Mouse (Mus musculus) cerebellum, adult 9-10 months (tissue): ENCODE data around the gene Igsf8.

Experiments
- DNase-seq: peaks from one replicate; pipeline ENCODE4 v3.0.0; 2022

Gene Igsf8

GRCm38 (mm10) chr1:172305153-172305552 lies 43.7 kb downstream of the Igsf8 start:
- no peak for DNase-seq

DNA sequence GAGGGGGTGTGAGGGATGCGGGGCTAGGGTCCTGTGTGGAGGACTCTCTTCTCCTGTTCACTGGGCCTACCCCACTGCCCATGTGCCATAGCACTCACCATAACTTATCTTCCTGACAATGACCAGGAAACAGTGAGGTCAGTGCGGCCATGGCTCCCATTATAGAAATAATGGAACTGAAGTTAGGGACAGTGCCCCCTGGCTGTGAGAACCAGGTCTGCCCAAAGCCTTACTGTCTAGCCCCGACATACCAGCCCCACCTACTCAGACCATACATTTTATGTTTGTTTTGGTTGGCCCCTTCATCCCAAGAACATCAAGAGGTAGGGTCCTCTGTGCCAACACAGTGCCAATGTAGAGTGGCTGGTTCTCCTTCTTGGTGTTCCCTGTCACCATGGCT lies 44.2 kb downstream of the Igsf8 start:
- DNase-seq = peak; percentile 23

- DNase-seq = no peak
Observed at GRCm38 (mm10) chr1:172306196-172306595, 44.8 kb downstream of the Igsf8 start.

GRCm38 (mm10) chr1:172306885-172307284 lies 45.4 kb downstream of the Igsf8 start:
- peak; percentile 62 for DNase-seq

DNA sequence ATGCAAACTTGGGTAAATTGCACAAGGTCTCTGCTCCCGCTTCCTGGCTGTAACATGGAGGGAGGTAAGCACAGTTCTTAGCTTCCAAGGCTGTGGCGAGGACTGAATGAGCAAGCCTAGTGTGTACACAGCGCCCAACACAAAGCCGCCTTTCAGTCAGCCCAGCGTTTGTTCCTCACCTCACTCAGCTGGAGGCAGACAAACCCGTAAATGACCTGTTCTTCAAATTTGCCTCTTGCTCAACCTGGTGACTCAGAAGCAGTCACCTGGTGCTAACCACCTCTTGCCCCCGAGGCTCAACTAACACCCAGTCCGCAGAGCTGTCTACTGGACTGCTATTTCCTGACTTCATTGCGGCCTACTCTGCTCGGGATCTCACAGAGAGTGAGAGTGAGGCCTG lies 46.5 kb downstream of the Igsf8 start:
- DNase-seq = peak; percentile 30

DNA sequence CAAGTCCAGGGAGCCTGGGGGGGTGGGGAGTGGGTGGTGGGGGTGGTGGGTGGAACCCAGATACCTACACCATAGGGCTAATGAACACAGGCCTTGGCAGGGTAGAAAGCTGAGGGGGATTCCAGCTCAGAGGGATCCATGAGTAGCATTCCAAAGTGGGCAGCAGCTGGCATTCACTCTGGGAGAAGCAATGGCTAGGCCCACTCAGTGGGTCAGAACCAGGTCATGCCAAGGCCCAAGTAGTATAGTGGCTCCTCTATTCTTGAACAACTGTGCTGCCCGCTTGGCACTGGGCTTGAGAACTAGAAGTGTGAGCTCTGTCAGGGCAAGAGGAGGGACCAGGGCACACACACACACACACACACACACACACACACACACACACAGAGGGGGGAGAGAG lies 47.0 kb downstream of the Igsf8 start:
- DNase-seq = peak; percentile 46

DNA sequence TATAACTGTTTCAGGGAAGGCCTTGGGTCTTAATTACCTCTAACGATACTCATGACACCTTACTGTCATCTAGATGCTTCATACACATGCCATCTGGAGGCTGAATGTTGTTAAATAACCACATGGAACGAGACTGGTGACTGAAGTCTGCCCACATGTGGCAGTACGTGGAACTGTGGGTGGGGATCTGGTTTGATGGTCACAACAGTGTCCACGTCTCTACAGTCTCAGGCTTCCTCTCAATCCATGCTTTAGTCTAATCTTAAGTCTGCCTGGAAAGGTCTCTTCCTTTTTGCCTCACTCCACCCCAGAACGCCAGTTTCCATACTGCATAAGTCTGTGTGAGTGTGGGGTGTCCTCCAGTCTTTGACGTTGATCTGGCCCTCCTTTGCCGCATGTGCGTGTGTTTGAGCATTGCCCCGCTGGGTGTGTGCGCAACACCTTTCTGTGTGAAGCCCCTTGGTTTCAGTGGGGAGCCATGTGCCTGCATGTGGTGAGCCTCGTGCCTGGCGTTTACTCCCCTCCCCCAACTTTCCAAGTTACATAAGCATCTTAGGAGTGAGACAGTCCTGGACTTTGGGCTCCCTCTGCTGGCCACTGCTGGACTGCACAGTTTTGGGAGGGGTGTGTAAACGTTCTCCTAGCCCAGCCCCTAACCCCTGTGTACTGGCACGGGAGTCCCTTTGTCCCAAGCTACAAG lies 48.4 kb downstream of the Igsf8 start:
- peak; percentile 98 for DNase-seq

- peak; percentile 91 for DNase-seq
Observed at GRCm38 (mm10) chr1:172311248-172311906, 49.9 kb downstream of the Igsf8 start.

DNA sequence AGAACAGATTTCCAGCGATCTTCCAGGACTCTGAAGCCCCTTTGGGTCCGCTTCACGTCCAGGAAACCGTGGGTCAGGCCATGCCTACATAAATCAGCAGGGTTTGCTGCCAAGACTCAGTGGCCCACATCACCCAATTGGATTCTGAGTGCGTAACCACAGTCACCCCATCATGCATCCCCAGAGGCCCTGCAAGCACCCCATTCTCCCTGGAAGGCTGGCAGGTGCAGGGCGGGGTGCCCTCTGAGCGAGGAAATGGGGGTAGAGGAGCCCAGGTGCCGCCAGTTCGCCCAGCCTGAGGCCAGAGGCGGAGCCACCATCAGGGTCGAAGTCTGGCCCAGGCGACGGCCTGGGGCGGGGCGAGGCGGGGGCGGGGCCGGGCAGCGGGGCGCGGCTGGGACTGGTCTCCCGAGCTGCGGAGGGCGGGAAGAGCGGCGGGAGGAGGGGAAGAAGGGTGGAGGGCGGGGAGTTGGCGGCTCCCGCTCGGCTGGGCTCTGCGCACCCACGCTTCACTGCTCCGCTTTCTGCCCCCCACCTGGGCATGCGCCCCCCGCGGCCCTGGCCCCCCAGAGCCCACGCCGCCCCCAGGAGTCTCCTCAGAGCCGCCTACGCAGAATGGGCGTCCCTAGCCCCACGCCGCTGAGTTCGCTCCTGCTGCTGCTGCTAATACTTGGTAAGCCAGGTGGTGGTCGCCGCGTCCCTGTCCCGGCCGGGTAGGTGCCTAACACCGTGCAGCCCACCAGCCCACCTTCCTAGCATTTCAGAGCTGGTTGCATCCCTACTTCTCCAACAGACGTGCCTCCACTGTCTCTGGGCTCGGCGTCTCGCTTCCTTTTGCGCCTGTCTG lies 50.7 kb downstream of the Igsf8 start:
- DNase-seq = peak; percentile 91

GRCm38 (mm10) chr1:172312768-172313561 lies 51.5 kb downstream of the Igsf8 start:
- peak; percentile 80 for DNase-seq

GRCm38 (mm10) chr1:172313613-172314411 lies 52.4 kb downstream of the Igsf8 start:
- peak; percentile 66 for DNase-seq

DNA sequence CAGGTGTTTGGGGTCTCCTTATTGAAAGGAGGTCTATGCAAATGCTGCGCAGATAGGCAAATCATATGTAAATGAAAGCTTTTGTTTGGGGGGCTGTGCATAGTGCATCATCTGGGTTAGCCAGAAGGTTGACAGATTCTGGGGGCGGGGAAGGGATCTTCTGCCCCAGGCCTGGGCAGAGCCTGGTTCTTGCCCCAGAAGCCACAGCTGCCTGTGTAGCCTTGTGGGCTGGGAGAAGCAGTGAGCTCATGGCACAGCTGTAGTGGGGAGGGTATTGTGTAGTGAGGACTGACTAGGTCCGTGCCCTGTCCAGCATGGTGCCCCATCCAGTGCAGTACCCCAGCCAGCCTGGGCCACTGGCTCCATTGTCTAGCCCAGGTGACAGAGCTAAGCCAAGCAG lies 53.5 kb downstream of the Igsf8 start:
- DNase-seq = peak; percentile 50

GRCm38 (mm10) chr1:172317431-172317830 lies 56.0 kb downstream of the Igsf8 start:
- peak; percentile 55 for DNase-seq

GRCm38 (mm10) chr1:172317946-172318345 lies 56.5 kb downstream of the Igsf8 start:
- DNase-seq = peak; percentile 77

DNA sequence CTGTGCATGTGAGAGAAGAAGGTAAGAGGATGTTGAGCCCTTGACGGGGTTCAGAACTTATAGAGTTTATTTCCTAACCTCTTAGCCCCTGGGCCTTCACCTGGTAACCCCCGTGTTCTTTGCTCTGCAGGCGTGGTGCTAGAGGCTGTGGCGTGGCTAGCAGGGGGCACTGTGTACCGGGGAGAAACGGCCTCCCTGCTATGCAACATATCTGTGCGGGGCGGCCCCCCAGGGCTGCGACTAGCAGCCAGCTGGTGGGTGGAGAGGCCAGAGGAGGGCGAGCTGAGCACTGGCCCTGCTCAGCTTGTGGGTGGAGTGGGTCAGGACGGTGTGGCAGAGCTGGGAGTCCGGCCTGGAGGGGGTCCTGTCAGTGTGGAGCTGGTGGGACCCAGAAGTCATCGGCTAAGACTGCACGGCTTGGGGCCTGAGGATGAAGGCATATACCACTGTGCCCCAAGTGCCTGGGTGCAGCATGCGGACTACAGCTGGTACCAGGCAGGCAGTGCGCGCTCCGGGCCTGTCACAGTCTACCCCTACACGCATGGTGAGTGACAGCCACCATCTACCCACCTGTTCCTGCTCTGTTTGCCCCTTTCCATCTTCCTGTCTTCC lies 57.1 kb downstream of the Igsf8 start:
- peak; percentile 62 for DNase-seq

GRCm38 (mm10) chr1:172319346-172319745 lies 57.9 kb downstream of the Igsf8 start:
- peak; percentile 68 for DNase-seq

- DNase-seq = peak; percentile 55
Observed at GRCm38 (mm10) chr1:172319921-172320411, 58.5 kb downstream of the Igsf8 start.

DNA sequence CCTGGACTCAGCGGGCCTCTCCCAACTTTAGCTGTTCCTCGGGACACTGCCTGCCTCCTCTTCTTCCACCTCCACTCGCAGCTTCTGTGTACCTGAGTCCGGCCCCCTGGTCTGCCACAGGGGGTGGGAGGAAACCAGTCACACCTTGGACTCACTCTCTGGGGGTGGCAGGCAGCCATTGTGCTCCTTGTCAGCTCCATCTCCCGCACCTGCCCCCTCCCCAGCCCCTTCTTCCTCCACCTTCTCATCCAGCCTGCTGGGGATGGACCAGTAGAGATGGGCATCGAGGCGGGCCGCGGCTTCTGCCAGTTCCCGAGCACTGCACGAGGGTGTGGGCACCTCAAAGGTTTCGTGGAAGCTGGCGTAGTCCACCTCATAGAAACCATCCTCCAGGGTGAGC lies 61.3 kb downstream of the Igsf8 start:
- peak; percentile 64 for DNase-seq

GRCm38 (mm10) chr1:172323298-172323697 lies 61.9 kb downstream of the Igsf8 start:
- peak; percentile 44 for DNase-seq

GRCm38 (mm10) chr1:172323801-172324359 lies 62.4 kb downstream of the Igsf8 start:
- DNase-seq = peak; percentile 62

- peak; percentile 90 for DNase-seq
Observed at GRCm38 (mm10) chr1:172324725-172325124, 63.3 kb downstream of the Igsf8 start.
